Mouse (Mus musculus): ENCODE results near the gene Fam76b.

- TF ChIP-seq MYOD1 (IDR thresholded peaks at IDR 0.05; ENCODE audit: control insufficient read depth in 1 of 3, insufficient read length in 2 of 3, low read depth in 2 of 3) (no peak), POLR2A (IDR thresholded peaks at IDR 0.05; ENCODE audit: insufficient read length, low read depth) (no peak), POLR2AphosphoS2 (IDR thresholded peaks at IDR 0.05; ENCODE audit: insufficient read length, low read depth) (no peak), E2F4 (IDR thresholded peaks at IDR 0.05; ENCODE audit: insufficient read depth) (no peak), USF1 (IDR thresholded peaks at IDR 0.05; ENCODE audit: low read depth) (no peak), CEBPB (IDR thresholded peaks at IDR 0.05; ENCODE audit: insufficient read depth, poor library complexity, severe bottlenecking) (no peak), MAX (IDR thresholded peaks at IDR 0.05; ENCODE audit: low read depth) (no peak), TCF12 (IDR thresholded peaks at IDR 0.05; ENCODE audit: insufficient read depth, poor library complexity, severe bottlenecking) (no peak), TCF3 (IDR thresholded peaks at IDR 0.05; ENCODE audit: insufficient read length, low read depth) (no peak), MYOG (IDR thresholded peaks at IDR 0.05; ENCODE audit: control insufficient read depth in 1 of 3, insufficient read depth in 1 of 3, insufficient read length in 2 of 3, low read depth in 2 of 3) (no peak), REST (IDR thresholded peaks at IDR 0.05; ENCODE audit: insufficient read depth, insufficient read length) (no peak), SRF (IDR thresholded peaks at IDR 0.05; ENCODE audit: control insufficient read depth, insufficient read length, low read depth) (no peak)
Observed at GRCm38 (mm10) chr9:13888981-13889380, 61.5 kb downstream of the Fam76b start.
